Mouse (Mus musculus) MEL-GATA-1-ER (cell line): ENCODE measurements around the gene Gpr87.
A peak's percentile ranks its signal among the peaks of the same experiment; 100 is the strongest.

Source experiments
- DNase-seq: peaks from one replicate; pipeline ENCODE4 v3.0.0-alpha.2; 2012; ENCODE audit warnings: low read depth; ENCODE audit errors: extremely low read depth

Gene Gpr87

DNA sequence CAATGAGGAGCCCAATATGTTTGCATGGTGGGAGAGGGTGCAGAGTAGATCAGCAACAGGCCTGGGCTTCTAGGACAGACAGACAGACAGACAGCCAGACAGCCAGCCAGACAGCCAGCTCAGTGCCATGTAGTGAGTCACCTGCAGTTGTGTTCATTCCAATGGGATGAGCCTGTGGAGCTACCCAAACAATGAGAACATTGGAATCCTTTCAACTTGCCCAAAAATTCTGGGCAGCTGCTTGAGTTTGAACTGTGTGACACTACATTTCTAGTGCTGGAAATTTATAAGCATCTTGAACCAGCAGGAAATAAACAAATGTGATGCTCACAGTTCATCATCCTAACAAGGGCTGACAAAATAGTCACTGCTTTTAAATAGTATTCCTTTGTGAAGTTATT, 55.3 kb downstream of the Gpr87 start:
- DNase-seq: no peak

DNA sequence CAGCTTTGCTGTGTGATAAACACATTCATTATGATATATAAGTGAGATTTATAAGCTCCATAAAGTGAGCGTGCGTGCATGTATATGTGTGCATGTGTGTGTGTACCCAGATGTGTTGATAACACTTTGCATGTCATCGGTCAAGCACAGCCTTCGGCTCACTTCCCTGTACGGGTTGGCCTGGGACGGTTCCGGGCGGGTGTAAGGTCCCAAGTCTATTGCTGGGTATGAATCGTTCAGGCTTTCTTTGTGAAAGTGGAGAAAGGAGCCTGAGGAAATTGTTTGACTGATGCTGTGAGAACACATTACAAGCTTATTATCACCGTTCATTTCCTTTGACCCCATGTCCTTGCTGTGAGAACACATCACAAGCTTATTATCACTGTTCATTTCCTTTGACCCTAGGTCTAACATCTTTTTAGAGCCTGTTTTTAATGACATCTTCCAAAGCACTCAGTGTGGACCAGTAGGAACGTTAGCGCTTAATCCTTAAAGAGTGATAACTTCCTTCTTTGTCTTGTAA, 55.9 kb downstream of the Gpr87 start:
- DNase-seq: no peak

DNA sequence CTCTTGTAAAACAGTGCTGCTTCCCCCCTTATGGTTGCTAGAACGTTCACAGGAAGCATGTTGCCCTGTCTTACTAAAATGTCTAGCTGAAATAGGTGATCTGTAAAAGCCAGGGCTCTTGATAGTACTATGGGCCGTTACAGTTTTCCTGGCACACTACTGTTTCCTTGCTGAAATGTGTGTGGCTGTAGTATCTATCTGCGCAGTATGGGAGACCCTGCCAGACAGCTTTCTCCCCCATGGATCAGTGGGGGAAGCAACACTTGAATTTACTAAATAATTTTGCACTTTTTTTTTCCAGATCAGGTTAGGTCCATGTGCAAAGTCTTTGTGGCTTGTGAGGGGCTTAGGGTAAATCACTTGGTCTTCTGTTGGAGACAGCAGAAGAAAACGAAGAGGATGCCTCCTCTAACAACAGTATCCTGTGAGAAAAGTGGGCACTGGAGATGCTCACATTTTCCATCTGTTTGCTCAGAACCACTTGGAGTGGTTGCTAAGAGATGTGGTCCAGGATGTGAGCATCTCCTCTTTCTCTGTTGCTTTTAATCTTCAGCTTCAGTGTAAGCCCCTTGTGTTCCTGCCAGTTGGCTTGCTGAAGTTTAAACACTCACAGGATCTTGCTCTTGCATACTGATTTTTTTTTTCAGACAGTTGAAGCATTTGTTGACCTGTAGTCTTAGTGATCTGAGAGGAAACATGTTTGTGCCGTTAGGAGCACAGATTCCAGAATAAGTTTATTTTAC, 58.8 kb downstream of the Gpr87 start:
- DNase-seq: no peak

DNA sequence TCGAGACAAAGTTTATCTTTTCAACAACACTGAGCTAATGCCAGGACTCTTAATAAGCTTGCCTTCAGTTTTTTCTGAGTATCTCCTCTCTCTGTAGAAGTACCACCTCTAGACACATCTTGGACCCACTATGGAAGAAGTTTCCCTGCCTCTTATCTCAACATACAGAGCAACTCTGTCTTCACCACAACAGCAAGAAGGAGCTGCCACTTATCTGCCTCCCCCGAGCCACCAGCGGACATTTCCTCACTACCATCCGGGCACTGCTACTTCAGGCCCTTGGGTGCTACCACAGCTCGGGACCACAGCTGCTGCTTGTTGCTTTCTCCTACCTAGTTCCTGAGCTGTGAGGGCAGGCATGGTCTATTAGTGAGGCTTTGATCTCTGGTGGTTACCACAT, 61.7 kb downstream of the Gpr87 start:
- peak; percentile 92 for DNase-seq

DNA sequence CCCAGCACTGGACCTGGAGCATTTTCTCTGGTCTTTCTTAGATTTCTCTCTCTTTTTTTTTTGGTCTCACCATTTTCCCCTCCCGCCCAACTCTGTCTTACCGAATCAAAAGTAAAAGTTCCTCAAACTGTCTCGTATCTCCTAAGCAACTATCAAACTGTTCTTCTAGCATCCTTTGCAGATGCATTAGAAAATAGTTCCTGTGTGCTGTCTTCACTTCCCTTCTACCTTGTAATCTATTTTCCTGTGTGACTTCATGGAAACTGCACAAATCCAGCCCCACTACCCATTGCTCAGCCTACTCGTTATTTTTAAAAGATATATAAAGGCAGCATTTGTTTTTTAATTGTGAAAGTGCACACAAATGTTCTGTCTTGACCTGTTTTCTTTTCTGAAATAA, 62.9 kb downstream of the Gpr87 start:
- no peak for DNase-seq

DNA sequence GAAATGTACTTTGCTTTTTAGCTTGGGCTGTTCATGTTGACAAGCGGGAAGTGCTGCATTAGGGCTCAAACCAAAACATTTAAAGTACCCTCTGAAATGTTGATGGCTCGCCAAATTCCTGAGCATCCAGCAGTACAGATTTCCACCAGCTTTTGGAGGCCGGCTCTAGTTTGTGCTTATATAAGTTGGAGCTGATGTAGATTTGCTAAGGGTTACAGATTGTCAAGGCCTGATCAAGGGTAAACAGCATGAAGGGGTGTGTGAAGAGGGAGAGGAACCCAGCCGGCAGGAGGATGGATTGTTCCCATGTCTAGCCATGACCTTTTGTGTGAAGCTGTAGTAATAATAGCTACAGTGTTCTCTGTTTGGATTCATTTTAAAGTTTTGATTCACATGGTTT, 63.8 kb downstream of the Gpr87 start:
- DNase-seq: no peak

DNA sequence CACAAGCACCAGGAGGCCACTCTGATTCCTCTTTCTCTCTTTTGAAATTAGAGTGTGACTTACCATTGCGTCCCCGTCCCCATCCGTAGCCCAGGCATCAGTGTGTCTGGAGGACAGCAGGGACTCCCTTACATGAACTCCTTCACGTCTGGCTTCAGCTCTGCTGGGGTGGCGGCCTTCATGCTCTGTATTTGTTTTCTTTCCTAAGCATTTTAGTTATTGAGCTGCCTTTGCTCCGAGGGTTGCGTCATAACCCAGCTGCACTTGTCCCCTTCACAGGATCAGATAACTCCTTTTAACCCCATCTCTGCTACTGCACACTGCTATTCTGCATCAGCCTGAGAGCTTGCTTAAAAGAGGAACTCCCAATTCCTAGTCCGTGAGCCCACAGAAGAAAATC, 64.5 kb downstream of the Gpr87 start:
- no peak for DNase-seq

DNA sequence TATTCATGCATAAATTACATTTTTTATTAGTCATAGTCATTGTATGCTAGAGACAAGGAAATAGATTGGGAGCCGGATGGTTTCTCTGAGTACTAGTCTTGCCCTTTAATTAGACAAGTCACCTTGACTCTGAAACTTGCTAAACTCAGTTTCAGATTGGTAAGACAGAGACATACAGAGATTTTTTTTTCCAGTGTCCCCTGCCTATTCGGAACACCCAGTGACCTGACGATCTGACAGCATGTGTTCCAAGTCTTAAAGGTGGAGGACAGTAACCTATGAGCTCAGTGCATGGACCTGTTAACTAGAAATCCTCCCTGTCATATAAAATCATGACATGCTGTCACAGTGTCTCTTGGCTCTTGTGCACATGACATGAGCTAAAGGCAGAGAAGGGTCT, 65.4 kb downstream of the Gpr87 start:
- no peak for DNase-seq
